Mouse (Mus musculus) erythroid progenitor cell, adult 5-6 weeks (primary cell): ENCODE measurements around the gene Gm6309. TPM values are rescaled to one million over a fixed set of nuclear protein-coding genes. Genes with fewer than 3 reads are reported as not detected.
"Not testable (repeated sequence)": the region's sequence is repeated elsewhere in the genome, so short reads cannot be mapped to it uniquely, and the experiment has no call there.

Source experiments
- ATAC-seq: replicated peaks from 2 replicates; pipeline ENCODE4 v1.8.0; 2016; ENCODE audit warnings: moderate number of reproducible peaks, mild to moderate bottlenecking, moderate TSS enrichment, inconsistent platforms; ENCODE audit not compliant: poor library complexity, low FRiP score, severe bottlenecking
- total RNA-seq, 2 experiments: library from RNA; stranded (forward) in 1 of 2; stranded (reverse) in 1 of 2; fragments of 150-400 nt in 1 of 2; fragments of 186-747, 209-891 nt in 1 of 2; gene quantifications; 2 replicates each; pipeline versions ENCODE4 v1.2.3 to v1.2.4; 2015 to 2017; ENCODE audit warnings: low replicate concordance in 2 of 2

Gm6309 gene
- total RNA-seq (2015; ENCODE audit: low replicate concordance), result not detected in 2 replicates
- total RNA-seq (2017; ENCODE audit: low replicate concordance), result not detected in 2 replicates

DNA sequence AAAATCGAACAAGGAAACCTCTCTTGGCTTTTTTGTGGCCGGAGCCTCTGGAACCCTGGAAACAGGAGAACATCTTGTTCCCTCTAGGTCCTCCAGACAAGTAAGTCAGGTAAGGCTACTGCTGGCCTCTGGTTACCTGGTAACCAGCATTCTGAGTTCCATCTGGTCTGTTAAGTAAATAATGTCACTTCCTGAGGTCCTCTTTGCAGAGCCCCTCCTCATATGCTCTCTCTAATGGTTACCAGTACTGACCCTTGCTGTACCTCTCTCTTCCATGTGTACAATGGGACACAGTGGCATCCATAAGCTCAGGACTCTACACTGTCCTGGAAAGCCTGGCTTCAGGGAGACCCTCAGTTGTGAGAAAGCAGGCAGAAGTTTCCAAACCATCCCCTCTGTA is at the start of gene Gm6309:
TSS of gene Gm6309 (minus strand) at position 101 of the 400 bp plus-strand sequence.
- ATAC-seq, result not testable (repeated sequence)

DNA sequence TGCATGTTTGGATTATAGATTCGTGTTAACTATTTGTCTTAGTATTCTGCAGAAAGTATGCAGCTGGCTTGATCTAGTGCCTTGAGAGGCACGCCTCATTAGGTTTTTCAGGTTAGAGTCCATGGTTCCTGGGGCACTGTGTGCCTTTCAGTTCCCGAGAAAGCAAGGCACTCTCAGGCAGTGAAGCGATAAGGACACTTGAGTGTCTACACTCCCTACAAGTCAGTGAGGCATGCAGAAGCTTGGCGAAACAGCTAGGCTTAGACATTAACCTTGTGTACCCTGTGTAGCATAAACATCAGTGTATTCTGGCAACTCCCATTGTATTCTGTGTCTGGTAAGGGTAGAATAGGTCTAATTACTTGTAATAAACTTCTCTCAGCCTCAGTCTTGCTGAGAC is 35.0 kb upstream of the Gm6309 start:
- no peak for ATAC-seq

DNA sequence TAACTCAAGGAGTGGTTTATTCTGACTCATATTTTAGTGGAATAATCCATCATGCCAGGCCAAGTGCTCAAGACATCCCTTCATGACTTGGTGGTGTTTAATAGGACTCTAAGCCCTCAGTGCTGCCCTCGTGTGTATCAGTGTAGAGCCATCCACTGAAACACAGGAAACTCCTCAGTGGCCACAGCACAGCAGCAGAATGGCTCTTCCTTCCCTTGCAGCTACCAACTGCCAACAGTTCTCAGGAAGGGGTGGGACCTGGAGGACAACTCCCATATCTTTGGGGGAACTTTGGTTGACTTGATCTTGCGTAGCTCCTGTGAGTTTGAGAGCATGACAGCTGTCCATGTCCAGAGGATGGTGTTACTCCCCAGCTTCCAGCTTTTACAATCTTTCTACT is 33.4 kb upstream of the Gm6309 start:
- ATAC-seq, result no peak

DNA sequence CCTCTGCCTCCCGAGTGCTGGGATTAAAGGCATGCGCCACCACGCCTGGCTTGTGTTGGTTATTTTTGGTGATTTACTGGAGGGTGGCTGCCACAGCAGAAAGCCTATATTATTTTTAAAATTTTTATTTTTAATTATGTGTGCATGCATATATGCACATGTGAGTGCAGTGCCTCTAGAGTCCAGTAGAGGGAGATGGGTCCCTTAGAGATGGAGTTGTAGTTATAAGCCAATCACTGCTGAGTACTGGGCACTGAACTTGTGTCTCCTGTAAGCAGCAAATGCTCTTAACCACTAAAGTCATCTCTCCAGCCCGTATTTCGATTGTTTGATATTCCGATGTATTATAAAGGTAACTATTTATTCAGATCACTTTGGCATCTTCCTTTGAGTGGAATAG is 30.1 kb upstream of the Gm6309 start:
- ATAC-seq, result no peak

DNA sequence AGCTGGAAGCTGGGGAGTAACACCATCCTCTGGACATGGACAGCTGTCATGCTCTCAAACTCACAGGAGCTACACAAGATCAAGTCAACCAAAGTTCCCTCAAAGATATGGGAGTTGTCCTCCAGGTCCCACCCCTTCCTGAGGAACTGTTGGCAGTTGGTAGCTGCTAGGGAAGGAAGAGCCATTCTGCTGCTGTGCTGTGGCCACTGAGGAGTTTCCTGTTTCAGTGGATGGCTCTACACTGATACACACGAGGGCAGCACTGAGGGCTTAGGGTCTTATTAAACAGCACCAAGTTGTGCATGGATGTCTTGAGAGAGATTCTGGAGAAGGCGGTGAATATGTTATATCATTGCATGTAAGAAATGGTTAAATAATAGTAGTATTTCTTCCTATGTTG is 29.0 kb upstream of the Gm6309 start:
- no peak for ATAC-seq

DNA sequence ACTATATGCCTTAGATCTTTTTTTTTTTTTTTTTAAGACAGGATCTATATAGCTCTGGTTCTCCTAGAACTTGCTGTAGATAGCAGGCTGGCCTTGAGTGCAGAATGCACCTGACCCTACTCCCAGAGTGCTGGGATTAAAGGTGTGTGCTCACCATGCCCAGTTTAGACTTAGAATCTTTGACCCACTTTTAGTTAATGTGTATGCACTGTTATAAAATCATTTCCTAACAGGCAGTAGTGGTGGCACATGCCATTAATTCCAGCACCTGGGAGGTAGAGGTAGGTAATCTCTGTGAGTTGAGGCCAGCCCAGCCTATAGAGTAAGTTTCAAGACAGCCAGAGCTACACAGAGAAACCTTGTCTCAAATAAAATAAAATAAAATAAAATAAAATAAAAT is 28.6 kb upstream of the Gm6309 start:
- ATAC-seq, result no peak

DNA sequence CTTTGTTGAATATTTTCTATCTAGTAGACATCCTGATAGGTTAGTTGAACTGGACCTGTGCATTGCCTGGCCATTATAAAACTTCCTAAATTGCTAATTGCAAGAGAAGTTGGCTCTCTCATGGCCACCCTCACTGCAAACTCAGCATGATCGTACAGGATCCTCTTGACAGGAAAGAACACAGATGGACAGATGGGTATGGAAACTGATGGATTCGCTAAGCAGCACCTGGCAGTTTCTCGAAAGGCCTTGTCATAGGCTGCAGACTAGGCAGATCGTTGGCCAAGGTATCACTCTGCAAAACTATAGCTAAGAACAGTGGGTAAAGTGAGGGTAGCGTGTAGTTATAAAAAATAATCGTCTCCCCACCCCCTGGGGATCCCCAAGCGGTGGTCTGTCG is 22.8 kb upstream of the Gm6309 start:
- no peak for ATAC-seq

DNA sequence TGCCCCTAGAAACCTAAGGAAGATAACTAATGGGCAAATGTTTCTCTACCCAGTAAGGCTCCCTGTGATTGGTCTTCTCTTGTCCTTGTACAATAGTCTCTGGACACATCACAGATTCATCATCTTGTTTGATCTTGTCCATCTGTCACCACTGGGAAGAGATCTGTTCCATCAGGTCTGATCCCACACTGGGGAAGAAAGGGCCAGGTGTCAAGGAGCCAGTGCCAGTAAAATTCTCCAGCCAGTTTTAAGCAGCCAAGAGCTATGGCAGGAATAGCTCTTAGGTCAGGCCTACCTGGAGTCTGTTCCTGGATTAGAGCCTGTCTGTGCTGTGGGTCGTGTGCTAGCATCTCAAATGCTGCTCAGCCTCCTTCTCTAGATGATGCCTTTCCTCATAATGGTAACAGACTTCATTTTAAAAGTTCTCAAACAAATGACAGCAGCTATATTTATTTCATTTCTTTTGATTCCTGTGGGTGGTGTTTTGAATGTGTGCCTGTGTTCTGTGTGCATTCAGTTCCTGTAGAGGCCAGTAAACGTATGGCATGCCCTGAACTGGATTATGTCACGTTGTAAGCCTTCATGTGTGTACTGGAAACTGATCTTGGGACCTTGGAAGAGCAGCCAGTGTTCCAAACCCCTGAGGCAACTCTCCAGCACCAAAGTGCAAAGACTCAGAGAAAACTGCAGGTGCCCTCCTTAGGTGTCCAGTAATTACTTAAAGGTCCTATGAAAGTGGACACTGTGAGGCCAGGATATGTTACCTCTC is 20.2 kb upstream of the Gm6309 start:
- no peak for ATAC-seq

DNA sequence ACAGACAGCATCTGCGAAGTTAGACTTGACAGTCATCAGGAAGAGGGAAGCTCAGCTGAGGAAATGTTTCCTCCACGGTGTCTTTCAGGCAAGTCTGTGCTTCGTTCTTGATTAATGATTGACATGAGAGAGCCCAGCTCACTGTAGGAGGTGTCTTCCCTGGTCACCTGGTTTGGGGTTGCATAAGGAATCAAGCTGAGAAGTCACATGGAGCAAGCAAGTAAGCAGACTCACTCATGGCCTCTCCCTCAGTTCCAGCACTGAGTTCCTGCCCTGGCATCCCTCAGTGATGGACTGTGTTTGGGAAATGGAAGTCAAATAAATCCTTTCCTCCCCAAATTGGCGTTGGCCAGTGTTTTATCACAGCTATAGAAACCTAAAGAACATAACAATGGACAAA is 19.6 kb upstream of the Gm6309 start:
- no peak for ATAC-seq

DNA sequence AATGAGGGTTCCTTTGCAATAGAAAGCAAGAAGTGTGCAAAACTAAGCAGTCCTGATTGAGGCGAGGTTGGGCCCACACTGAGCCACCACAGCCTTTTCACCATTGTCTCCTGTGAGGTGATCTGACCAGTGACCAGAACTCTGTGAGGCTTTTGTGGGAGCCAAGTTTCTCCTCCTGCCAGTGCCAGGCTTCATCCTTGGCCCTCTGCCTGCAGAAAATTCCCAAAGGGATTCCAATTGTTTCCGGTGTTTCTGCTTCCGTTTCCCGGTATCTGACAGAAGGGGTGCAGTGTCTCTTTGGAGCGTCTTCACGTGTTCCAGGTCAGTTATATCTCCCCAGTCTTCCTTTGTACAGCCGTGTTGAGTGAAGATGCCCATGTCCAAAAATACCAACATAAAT is 18.2 kb upstream of the Gm6309 start:
- ATAC-seq, result no peak

DNA sequence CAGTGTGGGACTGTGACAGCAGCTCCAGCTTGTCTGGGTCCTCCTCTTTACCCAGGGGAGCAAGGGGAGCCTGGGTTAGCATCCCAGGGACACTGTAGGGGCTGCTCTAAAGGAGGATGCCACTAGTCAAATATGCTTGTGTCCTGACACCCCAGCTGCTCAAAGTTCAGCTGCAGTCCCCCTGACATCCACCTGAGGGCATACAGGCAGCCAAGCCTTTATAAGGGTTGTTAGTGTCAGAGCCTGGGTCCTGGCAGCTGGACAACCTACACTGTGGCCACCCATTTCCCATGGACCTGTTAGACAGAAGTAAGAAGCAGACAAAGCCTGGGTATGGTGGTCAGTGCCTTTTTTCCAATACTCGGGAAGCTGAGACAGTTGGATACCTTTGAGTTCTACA is 17.6 kb upstream of the Gm6309 start:
- peak; percentile 71 for ATAC-seq

DNA sequence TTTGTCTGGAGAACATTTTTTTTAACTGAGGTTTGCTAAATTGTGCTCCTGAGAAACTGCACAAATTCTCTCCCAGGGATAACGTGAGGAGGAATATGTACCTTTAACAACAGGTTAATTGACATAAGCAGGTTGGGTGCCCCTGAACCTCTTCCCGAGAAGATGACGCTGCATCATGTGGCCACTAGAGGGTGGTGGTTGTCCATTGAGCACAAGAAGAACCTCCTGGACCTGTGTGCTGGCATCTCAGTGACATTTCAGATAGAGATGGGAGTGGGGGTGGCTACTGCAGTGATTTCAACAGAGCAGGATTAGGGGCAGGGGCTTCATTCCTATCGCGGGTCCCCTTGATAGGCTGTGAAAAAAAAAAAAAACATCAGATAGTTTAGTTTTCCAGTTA is 16.9 kb upstream of the Gm6309 start:
- ATAC-seq, result not testable (repeated sequence)

DNA sequence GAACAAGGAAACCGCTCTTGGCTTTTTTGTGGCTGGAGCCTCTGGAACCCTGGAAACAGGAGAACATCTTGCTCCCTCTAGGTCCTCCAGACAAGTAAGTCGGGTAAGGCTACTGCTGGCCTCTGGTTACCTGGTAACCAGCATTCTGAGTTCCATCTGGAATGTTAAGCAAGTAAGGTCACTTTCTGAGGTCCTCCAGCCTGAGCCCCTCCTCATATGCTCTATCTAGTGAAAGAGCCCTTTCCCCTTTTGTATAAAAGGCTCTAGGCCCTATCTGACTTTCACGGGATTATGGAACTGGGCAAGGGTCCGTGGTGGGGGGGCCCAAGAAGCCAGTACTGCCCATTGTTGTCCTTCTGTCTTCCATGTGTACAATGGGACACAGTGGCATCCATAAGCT is 14.7 kb upstream of the Gm6309 start, which contains the start of gene 1700001J03Rik:
TSS of gene 1700001J03Rik (minus strand) at position 101 of the 400 bp plus-strand sequence.
- not testable (repeated sequence) for ATAC-seq

DNA sequence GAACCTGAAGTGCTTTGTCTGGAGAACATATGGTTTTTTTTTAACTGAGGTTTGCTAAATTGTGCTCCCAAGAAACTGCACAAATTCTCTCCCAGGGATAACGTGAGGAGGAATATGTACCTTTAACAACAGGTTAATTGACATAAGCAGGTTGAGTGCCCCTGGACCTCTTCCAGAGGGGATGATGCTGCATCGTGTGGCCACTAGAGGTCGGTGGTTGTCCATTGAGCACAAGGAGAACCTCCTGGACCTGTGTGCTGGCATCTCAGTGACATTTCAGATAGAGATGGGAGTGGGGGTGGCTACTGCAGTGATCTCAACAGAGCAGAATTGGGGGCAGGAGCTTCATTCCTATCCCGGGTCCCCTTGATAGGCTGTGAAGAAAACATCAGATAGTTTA is 2.2 kb upstream of the Gm6309 start:
- ATAC-seq, result not testable (repeated sequence)

DNA sequence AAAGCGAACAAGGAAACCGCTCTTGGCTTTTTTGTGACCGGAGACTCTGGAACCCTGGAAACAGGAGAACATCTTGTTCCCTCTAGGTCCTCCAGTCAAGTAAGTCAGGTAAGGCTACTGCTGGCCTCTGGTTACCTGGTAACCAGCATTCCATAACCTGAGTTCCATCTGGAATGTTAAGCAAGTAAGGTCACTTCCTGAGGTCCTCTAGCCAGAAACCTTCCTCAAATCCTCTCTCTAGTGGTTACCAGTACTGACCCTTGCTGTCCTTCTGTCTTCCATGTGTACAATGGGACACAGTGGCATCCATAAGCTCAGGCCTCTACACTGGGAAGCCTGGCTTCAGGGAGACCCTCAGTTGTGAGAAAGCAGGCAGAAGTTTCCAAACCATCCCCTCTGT is 10.1 kb downstream of the Gm6309 start, which contains the start of gene Gm5565:
TSS of gene Gm5565 (minus strand) at position 101 of the 400 bp plus-strand sequence.
- not testable (repeated sequence) for ATAC-seq

DNA sequence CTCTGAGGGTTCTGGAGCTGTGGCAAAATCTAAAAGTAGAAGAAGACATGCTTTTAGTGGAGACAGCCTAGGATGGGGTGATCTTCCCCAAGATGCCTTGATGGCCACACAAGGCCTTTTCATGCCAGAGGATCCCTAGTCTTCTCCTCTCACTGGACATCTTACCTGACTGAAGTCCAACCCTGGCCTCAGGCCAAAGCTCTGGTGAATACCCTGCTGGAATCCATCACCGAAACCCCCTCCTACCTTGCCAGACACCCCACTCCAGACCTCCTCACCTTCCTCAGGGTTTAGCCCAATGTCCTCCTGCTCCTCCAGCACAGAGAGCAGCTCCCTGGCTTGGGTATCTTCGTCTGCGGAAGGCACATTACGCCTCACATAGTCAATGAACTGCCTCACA is 12.2 kb downstream of the Gm6309 start:
- ATAC-seq, result not testable (repeated sequence)

DNA sequence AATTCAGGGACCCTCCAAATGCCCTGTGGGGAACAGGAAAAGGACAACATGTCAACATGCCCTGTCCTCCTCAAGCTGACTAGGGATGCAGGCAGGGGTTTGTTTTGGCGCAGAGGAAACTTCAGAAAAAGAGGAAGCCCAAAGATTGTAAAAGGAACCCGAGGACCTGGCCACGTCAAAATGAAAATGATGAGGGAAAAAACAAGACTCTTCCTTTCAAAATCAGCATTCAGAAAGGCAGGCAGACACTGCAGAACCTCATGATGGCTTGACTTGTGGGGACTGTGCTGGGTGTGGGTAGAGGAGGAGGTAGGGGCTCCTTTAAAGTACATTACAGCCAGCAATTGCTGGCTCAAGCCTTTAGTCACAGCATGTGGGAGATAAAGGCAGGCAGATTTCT is 20.1 kb downstream of the Gm6309 start:
- ATAC-seq, result no peak

DNA sequence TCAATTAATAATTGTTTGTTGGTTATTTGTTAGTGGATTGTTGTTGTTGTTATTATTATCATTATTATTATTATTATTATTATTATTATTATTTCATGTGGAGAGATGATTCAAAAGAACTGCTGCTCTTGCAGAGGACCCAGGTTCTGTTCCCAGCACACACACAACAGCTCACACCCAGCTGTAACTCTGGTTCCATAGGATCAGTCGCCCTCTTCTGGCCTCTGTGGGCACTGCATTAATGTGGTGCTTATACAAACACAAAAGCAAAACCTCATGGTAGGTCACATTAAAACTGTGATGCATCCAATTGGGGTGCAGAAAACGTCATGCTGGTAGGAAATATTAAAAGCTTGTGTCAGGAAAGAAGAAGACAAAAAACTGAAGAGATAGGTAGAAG is 22.6 kb downstream of the Gm6309 start:
- ATAC-seq, result no peak
